Mouse (Mus musculus) embryonic fibroblast, embryonic 13.5 days (primary cell): Measurements from ENCODE around the gene Gm5741. TPM values are rescaled to one million over a fixed set of nuclear protein-coding genes. Genes with fewer than 3 reads are reported as not detected.
"Not testable (repeated sequence)": the region's sequence is repeated elsewhere in the genome, so short reads cannot be mapped to it uniquely, and the experiment has no call there.

ENCODE experiments used
- H3K27ac ChIP-seq: 2 replicates; pipeline ENCODE4 v1.5.1; 2012; ENCODE audit warnings: low read length, control low read depth, inconsistent platforms; ENCODE audit not compliant: insufficient read depth
- H3K4me1 ChIP-seq: 2 replicates; pipeline ENCODE4 v1.6.1; 2011; ENCODE audit warnings: low read length; ENCODE audit not compliant: control insufficient read depth, insufficient read depth
- H3K4me3 ChIP-seq: 2 replicates; pipeline ENCODE4 v1.5.1; 2011; ENCODE audit warnings: mild to moderate bottlenecking, control low read depth, low read length; ENCODE audit not compliant: insufficient read depth
- CTCF ChIP-seq: IDR thresholded peaks from 2 replicates; pipeline ENCODE4 v1.5.1; 2011; ENCODE audit warnings: mild to moderate bottlenecking, control low read depth, low read length, moderate library complexity, borderline replicate concordance; ENCODE audit not compliant: insufficient read depth
- POLR2A ChIP-seq: IDR thresholded peaks from 2 replicates; pipeline ENCODE4 v1.6.1; 2011; ENCODE audit warnings: low read depth, mild to moderate bottlenecking, control low read depth, low read length, moderate library complexity
- polyA plus RNA-seq: library from polyadenylated mRNA; stranded (reverse); fragments of >200 nt; gene quantifications from 2 replicates; pipeline ENCODE4 v1.2.4, GENCODE M21; 2011; ENCODE audit warnings: low read depth; ENCODE audit not compliant: missing spikeins, insufficient read length

The Gm5741 gene
- polyA plus RNA-seq, 1 experiment = not detected

GRCm38 (mm10) chr8:85088771-85089170 is 21.0 kb upstream of the Gm5741 start:
- no peak overlapping the region for H3K27ac ChIP-seq
- H3K4me3 ChIP-seq = no peak overlapping the region
- no peak for TF ChIP-seq POLR2A
- TF ChIP-seq CTCF = no peak
- peaks cover 5% of the 10 kb centered on the region; the same call in 1 of the 2 replicates for H3K4me1 ChIP-seq

GRCm38 (mm10) chr8:85086238-85086637 is 18.5 kb upstream of the Gm5741 start:
- Histone ChIP-seq H3K4me3 (no peak overlapping the region), H3K4me1 (peaks cover 7% of the 10 kb centered on the region; the same call in 1 of the 2 replicates), H3K27ac (no peak overlapping the region)
- TF ChIP-seq POLR2A (no peak), CTCF (no peak)

DNA sequence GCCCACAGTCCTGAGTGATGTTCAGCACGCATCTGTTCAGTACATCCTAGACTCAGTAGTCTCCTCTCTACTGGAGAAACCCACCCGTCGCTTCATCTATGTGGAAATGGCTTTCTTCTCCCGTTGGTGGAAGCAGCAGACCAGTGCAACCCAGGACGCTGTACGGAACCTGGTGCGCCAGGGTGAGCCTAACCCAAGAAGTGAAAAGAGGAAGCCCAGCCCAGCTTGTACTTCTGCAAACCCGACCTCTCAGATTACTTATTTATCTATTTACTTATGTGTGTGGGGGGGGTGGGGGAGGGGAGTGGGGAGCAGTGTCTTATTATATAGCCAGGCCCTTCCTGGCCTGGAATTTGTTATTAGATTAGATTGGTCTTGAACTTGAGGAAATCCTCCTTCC is 16.9 kb upstream of the Gm5741 start:
- no peak for TF ChIP-seq CTCF
- TF ChIP-seq POLR2A = no peak
- H3K4me3 ChIP-seq = no peak overlapping the region
- H3K4me1 ChIP-seq = peaks cover 7% of the 10 kb centered on the region; the same call in 1 of the 2 replicates

DNA sequence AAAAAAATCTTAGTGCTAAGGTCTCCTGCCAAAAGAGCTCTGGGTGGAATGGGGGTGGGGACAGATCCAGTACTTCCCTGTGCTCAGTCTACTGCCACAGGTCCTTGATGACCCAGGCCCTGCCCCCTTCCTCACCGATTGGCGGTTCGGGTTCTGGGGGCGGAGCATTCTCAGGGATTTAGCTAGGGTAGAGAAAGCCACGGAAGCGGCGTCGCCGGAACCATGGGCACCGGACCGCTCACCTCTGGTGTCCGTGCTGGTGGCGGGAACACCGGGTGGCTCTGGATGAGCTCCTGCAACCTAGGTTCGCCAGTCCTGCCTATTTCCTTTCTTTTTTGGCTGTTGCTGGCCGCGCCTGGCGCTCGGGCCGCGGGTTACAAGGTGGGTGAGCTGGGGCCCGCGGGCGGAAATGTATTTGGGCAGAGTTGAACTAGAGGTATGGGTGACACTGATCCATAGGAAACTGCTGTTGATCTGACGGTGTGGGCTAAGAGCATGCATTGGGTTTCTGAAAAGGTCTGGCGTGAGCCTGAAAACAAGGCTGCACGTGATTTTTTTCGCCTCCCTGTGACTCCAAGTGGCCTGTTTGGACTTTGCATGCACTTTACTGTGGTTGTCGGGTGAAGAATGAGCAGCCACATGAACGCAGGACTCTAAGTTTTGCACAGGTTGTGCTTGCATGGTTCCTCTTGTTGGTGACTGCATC is 15.5 kb upstream of the Gm5741 start, which contains the start of gene Man2b1:
Man2b1 (plus strand) TSS at position 163 of the 706 bp plus-strand sequence.
- H3K4me1 ChIP-seq = peaks cover 7% of the 10 kb centered on the region; the same call in 1 of the 2 replicates
- peak within 1 kb of the TSS; percentile 39; the same call in 1 of the 2 replicates for H3K27ac ChIP-seq
- peak within 1 kb of the TSS; percentile 73 for H3K4me3 ChIP-seq
- peak; percentile 96 for TF ChIP-seq POLR2A
- no peak for TF ChIP-seq CTCF

More for the DNA sequence above, 16.9 kb upstream of the Gm5741 start:
- H3K27ac ChIP-seq = no peak overlapping the region

DNA sequence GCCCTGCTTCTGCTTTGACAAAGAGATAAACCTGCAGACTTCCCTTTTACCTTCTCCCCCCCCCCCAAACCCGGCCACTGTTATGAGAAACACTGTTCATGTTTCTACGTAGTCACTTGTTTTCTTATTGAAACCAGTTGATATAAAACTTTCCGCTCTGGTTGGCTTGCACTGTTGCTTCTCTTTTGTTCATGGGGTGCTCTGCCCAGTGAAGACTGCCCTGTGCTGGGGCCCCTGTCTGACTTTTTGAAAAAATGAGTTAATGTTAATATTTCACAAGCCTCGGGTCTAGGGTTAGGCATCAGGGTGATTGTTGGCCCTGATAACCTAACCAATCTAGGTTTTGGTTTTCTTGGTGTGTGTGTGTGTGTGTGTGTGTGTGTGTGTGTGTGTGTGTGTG is 14.4 kb upstream of the Gm5741 start:
- not testable (repeated sequence) for H3K27ac ChIP-seq, H3K4me3 ChIP-seq, H3K4me1 ChIP-seq

DNA sequence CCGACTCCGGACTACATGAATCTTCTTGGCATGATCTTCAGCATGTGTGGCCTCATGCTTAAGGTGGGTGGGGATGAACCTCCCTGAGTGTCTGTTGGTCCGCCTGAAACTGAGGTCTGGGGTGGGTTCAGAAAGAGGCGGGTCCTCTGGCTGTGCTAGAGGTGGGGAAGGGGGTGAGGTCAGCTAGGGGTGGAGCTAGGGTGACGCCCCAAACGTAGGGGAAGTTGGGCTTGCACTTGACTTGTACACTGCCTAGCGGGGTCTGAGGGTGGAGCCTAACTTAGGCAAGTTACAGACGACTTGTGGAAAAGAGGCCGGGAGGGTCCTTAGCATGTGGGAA is 13.4 kb upstream of the Gm5741 start, which contains the start of gene Wdr83:
Wdr83 (minus strand) TSS at position 91 of the 340 bp plus-strand sequence.
- peak within 1 kb of the TSS; percentile 67 for H3K4me3 ChIP-seq
- H3K27ac ChIP-seq = 0 out of 2 replicates have a peak within 1 kb of the TSS, but pooled peaks have one; percentile 44
- TF ChIP-seq POLR2A = no peak; the same call in 1 of the 2 replicates
- no peak for TF ChIP-seq CTCF
- peaks cover 7% of the 10 kb centered on the region; the same call in 1 of the 2 replicates for H3K4me1 ChIP-seq

DNA sequence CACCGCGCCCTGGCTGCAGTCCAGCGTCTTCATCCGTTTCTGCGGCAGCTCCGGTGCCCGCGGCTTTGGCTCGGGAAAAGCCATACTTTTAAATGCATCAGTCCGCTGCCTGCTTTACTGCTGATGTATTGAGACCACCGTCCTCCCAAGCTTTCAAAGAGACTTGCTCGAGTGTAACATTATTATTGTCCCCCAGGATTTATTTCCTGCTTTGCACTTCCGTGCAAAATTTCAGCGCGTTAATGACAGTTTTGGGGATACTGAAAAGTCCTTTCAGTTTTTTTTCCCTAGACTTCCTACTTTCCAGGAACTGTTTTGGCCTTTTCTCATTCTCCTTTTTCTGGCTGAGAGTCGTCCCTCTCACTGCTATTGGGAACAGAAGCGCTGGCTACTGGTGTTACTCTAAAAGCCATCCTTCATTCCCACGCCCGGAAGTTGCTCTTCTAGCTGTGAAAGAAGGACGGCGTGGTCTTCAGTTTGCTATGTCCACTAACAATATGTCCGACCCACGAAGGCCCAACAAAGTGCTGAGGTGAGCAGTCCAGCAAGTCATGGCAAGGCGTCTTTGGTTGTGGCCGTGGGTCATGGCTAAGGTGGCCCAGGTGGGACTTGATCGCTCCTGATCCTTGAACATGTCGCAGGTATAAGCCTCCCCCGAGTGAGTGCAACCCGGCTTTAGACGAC is 12.9 kb upstream of the Gm5741 start, which contains the start of gene Wdr83os:
Wdr83os (plus strand) TSS at position 209 of the 684 bp plus-strand sequence.
- TF ChIP-seq POLR2A (peak; percentile 28), CTCF (no peak)
- Histone ChIP-seq H3K4me1 (peaks cover 7% of the 10 kb centered on the region; the same call in 1 of the 2 replicates), H3K4me3 (peak within 1 kb of the TSS; percentile 67), H3K27ac (0 out of 2 replicates have a peak within 1 kb of the TSS, but pooled peaks have one; percentile 44)

GRCm38 (mm10) chr8:85080214-85080531 is 12.4 kb upstream of the Gm5741 start:
- no peak overlapping the region for H3K27ac ChIP-seq
- H3K4me3 ChIP-seq = peak overlapping the region; percentile 67

GRCm38 (mm10) chr8:85076993-85077392 is 9.2 kb upstream of the Gm5741 start:
- H3K4me3 ChIP-seq = no peak overlapping the region
- TF ChIP-seq POLR2A (no peak), CTCF (peak; percentile 96)
- H3K27ac ChIP-seq = no peak overlapping the region
- H3K4me1 ChIP-seq = no peaks in the 10 kb centered on the region

More at GRCm38 (mm10) chr8:85080214-85080531, 12.4 kb upstream of the Gm5741 start:
- peaks cover 7% of the 10 kb centered on the region; the same call in 1 of the 2 replicates for H3K4me1 ChIP-seq
- TF ChIP-seq POLR2A (no peak), CTCF (no peak)

- no peak overlapping the region for H3K27ac ChIP-seq
- H3K4me3 ChIP-seq = no peak overlapping the region
- peaks cover 2% of the 10 kb centered on the region; the same call in 1 of the 2 replicates for H3K4me1 ChIP-seq
- TF ChIP-seq POLR2A (no peak), CTCF (peak; percentile 61; the same call in 1 of the 2 replicates)
Measured at GRCm38 (mm10) chr8:85076001-85076400, 8.2 kb upstream of the Gm5741 start.

DNA sequence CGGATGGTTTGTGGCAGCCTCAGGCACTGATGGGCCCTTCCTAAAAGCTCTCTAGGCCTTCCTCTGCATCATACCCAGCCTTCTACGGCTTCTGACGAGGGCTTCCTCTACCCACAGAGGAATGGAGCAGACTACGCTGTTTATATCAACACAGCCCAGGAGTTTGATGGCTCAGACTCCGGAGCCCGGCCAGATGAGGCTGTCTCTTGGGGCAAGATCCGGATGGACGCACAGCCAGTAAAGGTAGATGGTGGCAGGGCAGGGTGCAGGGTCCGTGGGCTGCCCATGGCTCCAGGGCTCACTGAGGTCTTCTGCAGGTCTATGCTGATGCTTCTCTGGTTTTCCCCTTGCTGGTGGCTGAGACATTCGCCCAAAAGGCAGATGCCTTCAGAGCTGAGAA is 6.8 kb upstream of the Gm5741 start:
- TF ChIP-seq POLR2A (no peak), CTCF (no peak)
- H3K4me3 ChIP-seq = no peak overlapping the region
- peaks cover 5% of the 10 kb centered on the region; the same call in 1 of the 2 replicates for H3K4me1 ChIP-seq
- no peak overlapping the region for H3K27ac ChIP-seq
